Mouse (Mus musculus): ENCODE data around the gene Kazald1.
"Not testable (repeated sequence)": the region's sequence is repeated elsewhere in the genome, so short reads cannot be mapped to it uniquely, and the experiment has no call there.

The Kazald1 gene

GRCm38 (mm10) chr19:45074580-45075322, at the start of gene Kazald1:
TSS of gene Kazald1 (plus strand) at chr19:45075241.
- peak; percentile 86 to 92 for DNase-seq (ENCODE audit: low spot score in 2 of 2)

GRCm38 (mm10) chr19:45025937-45026568, 49.0 kb upstream of the Kazald1 start:
- no peak for DNase-seq (ENCODE audit: low spot score in 2 of 2)

- no peak for DNase-seq (ENCODE audit: low spot score in 2 of 2)
These were observed 47.9 kb upstream of the Kazald1 start for GRCm38 (mm10) chr19:45026958-45027670.

GRCm38 (mm10) chr19:45027848-45028247, 47.2 kb upstream of the Kazald1 start:
- DNase-seq (ENCODE audit: low spot score in 2 of 2): no peak

- no peak for DNase-seq (ENCODE audit: low spot score in 2 of 2)
These were observed 46.3 kb upstream of the Kazald1 start for GRCm38 (mm10) chr19:45028746-45029145.

GRCm38 (mm10) chr19:45029571-45029970, 45.5 kb upstream of the Kazald1 start:
- DNase-seq (ENCODE audit: low spot score in 2 of 2): no peak

GRCm38 (mm10) chr19:45030111-45030510, 44.9 kb upstream of the Kazald1 start:
- DNase-seq (ENCODE audit: low spot score in 2 of 2): no peak

GRCm38 (mm10) chr19:45030746-45031693, 44.0 kb upstream of the Kazald1 start:
- peak; percentile 63 to 74 for DNase-seq (ENCODE audit: low spot score in 2 of 2)

- DNase-seq (ENCODE audit: low spot score in 2 of 2): no peak
These were observed 43.3 kb upstream of the Kazald1 start for GRCm38 (mm10) chr19:45031780-45032179.

GRCm38 (mm10) chr19:45032570-45033332, 42.3 kb upstream of the Kazald1 start:
- no peak for DNase-seq (ENCODE audit: low spot score in 2 of 2)

- no peak for DNase-seq (ENCODE audit: low spot score in 2 of 2)
These were observed 38.2 kb upstream of the Kazald1 start for GRCm38 (mm10) chr19:45036867-45037266.

- not testable (repeated sequence) for DNase-seq (ENCODE audit: low spot score in 2 of 2)
These were observed 36.8 kb upstream of the Kazald1 start for GRCm38 (mm10) chr19:45038198-45038597.

GRCm38 (mm10) chr19:45040214-45040613, 34.8 kb upstream of the Kazald1 start:
- DNase-seq (ENCODE audit: low spot score in 2 of 2): no peak

GRCm38 (mm10) chr19:45044389-45044927, 30.6 kb upstream of the Kazald1 start:
- no peak for DNase-seq (ENCODE audit: low spot score in 2 of 2)

GRCm38 (mm10) chr19:45045236-45045635, 29.8 kb upstream of the Kazald1 start:
- DNase-seq (ENCODE audit: low spot score in 2 of 2): no peak

- no peak for DNase-seq (ENCODE audit: low spot score in 2 of 2)
These were observed 29.4 kb upstream of the Kazald1 start, which contains the start of gene Pdzd7 for GRCm38 (mm10) chr19:45045651-45046050. TSS of gene Pdzd7 (minus strand) at chr19:45045717.

- DNase-seq (ENCODE audit: low spot score in 2 of 2): peak; percentile 89 to 90
These were observed 28.3 kb upstream of the Kazald1 start for GRCm38 (mm10) chr19:45046523-45047321.

GRCm38 (mm10) chr19:45047417-45047934, 27.6 kb upstream of the Kazald1 start, which contains the start of gene Sfxn3:
TSS of gene Sfxn3 (plus strand) at chr19:45047503.
- DNase-seq (ENCODE audit: low spot score in 2 of 2): peak; percentile 90 to 91
